Mouse (Mus musculus): ENCODE data around the gene Wfdc15a. TPM values are rescaled to one million over a fixed set of nuclear protein-coding genes. Genes with fewer than 3 reads are reported as not detected.

Wfdc15a gene
- total RNA-seq, 4 experiments from 2014 or later: not detected

DNA sequence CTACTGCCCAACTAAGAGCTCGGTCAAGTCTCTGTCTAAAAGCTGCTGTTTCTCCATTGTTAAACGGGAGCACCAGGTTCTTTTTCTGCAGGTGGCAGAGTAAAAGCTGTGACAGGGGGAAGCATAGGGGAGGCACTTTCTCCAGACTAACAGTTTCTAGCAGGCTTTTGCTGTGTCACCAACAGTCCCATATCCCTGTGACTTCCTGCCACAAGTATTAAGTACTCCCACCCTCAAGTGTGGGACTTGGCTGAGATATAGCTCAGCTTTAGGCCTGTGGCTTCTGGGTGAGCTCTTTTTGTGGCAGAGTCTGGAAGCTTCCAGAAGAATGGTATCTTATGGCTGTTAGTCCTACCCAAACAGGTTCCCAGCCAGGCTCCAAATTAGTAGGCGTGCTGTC, 24.1 kb downstream of the Wfdc15a start:
- no peak for DNase-seq

DNA sequence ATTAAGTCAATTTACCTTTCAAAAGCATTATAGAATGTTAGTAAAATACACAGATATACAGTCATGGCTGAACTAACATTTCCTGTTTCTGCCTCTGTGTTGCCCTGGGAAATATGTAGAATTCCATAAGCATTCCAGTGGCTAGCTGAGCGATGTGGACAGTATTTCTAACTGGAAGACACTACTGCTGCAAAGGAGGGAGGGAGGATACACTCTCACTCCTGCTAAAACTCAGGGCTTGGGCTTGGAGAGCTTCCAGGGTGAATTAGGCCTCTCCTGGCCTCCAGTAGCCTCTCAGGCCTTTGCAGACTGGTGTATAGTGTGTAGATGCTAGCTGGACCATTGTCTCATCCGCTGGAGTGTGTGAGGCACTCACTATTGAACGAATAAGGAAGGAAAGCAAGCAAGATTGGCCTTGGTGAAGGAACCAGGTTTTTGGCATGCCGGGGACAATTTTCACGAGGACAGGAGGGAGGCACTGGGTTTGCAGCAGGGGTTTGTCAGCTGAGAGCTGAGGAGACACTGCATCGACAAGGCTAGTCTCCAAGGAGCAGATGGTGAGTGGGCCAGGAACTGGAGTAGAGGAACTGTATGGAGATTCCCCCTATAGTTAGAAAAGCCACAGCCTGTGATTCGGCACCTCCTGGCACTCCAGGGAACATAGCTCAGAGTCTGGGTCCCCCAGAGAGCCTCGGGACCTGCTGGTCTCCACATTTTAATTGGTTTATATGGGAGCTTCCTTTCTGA, 25.1 kb downstream of the Wfdc15a start:
- DNase-seq: no peak

DNA sequence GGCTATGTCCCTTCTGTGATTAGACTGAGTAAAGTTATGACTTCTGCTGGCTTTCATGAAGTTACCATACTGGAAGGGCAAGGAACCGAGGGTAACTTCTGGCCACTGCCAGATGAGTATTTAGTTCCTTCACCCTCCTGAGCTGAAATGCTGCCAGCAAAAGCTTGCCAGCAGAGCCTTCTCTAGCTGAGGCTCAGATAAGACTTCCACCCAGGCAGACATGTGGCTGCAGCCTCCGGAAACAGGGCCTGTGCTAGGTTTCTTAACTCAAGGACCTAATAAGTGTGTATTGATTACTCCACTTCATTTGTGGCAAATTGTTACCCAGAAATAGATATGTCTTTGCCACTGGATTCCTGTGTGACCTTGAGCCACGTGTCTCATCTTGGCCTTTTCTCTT, 26.5 kb downstream of the Wfdc15a start:
- no peak for DNase-seq

DNA sequence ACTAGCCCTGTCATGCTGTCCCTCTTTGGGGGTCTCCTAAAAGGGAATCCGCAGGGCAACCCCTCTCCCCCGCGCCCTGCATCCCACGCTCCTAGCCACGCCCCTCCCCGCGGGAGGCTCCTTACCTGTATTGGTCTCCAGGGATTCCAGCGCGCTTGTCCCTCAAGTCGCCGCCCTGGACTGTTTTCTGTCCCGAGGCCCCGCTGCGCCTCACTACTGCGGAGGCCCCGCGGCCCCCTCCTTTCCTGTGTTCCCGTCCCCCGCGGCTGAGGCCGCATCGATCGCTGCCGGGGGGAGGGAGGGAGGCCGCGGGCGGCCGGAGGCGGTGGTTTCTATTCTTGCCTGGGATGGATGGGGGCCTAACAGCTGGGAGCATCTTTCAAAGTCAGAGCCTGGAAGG, 29.0 kb downstream of the Wfdc15a start, which contains the start of gene Kcns1:
Gene Kcns1, minus strand, starts transcription at position 212 of the 400 bp plus-strand sequence.
- DNase-seq: no peak

DNA sequence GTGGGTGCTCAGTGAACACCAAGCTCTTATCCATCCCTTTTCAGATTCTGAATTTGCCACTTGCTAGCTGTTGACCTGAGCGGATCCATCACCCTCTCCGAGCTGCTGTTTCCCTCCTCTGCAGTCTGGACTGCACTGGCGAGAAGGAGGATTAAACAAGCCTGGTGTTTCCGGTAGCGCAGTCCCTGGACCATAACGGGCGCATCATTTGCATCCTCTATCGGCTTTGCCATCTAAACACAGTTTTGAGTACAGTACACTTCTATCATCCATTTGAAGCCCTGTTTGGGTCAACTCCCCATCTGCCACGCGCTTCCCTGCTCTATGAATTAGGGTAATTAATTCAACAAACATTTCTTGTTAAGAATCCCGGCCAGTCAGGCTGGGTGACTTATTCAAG, 29.6 kb downstream of the Wfdc15a start:
- DNase-seq: no peak

DNA sequence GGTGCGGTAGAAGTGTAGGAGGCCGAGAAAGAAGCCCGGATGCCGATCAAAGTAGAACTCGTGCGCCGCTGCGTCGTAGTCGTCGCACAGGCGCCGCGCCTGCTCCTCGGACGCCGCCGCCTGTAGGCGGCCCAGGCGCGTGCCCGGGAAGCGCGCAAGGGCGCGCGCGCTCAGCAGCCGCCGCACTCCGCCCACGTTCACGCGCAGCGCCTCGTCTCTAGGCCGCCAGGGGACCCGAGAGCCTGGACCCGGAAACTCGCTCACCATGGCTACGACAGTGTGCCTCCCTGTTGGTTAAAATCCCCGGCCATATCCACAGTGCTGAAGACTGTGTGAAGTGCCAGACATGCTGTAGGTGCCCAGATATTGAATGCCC, 31.4 kb downstream of the Wfdc15a start:
- no peak for DNase-seq

DNA sequence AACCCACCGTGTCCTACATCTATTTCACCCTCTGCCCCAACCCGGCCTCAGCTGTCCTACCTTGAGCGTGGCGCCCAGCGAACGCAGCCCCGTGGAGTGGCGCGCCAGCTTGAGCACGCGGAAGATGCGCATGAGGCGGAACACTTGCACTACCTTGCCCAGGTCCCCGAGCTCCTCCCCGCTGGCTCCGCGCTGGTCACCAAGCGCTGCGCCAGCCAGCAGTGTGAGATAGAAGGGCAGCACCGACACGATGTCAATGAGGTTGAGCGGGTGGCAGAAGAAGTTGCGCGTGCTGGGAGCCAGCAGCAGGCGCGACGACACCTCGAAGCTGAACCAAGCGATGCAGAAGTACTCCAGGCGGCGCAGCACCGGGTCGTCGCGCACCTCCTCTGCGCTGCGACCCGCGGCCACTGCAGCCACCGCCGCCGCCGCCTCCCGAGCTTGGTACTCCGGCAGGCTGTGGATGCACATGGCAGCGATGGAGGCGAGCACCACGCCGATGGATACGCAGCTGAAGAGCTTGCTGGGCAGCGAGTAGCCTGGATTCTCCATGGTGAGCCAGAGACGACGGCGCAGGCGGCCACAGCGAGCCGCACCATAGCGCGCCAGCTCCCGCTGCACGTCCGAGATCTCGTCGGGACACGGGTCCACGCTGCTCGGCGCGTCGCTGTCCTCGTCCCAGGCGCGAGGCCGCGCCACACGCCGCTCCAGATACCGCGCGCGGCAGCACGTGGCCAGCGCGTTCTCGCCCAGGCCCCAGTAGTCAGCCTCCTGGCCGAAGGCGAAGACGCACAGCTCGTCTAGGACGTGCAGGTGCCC, 32.0 kb downstream of the Wfdc15a start:
- DNase-seq: no peak

DNA sequence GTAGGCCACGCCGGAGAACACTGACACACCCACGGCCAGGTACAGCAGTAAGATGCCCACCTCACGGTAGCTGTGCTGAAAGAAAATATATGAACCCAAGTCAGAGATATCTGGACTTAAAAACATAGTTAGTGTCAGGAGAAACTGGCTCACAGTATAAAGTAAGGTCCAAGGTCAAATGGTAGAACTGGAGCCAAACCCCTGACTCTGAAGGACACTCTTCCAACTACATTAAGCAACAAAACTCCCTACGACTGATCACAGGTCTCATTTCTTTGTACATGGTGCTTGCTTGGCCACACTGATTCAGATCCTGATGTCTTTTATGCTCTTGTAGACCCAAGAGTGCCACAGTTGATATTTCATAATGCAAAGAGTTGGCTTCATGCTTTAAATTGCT, 35.0 kb downstream of the Wfdc15a start:
- peak; percentile 22 for DNase-seq

DNA sequence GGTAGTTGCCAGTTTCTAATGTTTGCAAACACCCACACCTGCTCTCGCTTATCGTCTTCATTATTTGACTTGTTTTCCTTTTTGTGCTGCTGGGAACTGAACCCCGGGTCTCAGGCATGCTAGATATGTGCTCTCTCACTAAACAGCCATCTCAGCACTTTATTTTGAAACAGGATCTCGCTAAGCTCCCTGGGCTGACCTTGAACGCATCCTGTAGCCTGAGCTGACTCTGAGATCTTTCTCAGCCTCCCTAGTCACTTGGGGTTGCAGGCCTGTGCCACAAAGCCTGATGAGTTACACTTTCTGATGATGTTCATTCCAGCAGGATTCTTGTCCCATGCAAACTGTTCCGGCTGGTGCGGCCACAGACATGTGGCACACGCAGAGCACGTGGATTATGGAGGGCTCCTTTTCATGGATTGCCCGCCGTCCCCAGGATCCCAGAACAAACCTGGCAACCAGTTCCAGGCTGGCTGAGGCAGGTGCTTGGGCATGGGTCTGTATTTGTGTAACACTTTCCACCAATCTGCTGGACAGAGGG, 38.3 kb downstream of the Wfdc15a start:
- no peak for DNase-seq

DNA sequence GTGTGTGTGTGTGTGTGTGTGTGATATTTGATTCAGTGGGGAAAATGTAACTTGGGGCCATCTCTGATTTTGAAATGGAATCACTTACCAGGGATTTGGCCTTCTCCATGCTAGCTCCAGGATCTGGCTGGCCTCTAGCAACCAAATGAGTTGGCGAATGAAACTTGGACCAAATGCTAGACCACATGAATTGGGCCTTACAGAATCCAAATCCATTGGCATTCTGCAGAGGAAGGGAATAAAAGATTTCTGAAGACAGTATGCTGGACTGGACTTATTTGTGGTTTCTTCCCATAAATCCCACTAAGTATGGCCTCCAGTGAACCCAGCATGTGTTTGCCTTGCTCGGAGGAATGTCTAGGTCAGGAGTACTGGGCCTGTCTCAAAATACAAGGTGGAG, 41.1 kb downstream of the Wfdc15a start:
- DNase-seq: no peak

DNA sequence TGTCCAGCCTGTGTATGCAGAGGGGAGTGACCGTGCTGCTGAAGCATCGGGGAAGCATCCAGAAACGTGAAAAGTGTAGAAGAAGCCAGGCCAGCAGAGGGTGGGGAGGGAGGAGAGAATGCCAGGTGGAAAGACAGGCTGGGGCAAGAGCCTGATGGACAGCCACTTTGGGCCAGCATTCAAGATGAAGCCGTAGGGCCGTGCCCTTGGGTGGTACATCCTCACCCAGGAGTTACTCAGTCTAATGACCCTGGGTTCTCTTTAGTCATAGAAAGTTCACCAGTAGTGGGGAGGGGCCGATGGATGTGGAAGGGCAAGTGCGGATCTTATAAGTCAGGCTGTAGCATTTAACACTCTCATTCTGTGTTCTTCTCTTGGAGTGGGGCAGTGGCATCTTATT, 43.8 kb downstream of the Wfdc15a start:
- peak; percentile 36 for DNase-seq

DNA sequence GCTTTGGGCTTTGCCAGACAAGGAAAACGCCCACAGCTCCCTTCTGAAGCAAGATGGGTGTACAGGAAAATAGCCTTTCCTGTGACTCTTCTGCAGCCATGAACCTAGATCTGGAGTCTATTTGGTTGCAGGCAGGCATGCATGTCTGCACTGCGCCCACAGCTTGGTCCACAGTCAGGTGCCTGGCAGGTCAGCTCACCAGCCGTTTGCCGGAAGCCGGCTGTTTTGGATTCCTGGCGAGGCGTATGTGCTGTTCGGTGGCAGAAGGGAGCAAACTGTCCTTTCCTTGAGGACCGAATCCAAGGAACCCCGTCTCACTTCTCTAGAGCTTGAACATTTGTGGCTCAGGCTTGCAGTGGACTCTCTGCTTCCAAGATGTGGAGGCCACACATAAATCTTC, 45.9 kb downstream of the Wfdc15a start:
- no peak for DNase-seq

DNA sequence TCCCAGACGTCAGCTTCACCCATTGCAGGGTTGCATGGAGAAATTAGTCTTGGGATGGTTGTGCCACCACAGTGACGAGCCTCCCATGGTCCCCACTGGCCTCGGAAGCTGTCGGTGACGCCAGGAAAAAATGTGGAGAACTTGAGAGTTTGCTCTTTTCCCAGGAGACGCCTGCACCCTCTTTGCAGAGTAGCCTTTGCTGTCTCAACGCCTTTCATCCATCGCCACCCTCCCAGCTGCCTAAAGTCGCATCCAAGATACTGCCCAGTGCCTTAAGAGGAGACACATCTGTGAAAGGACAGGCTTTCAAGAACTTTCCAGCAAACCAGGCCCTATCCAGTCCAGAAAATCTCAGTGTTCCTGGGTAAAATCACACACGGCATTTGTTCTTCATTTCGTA, 47.6 kb downstream of the Wfdc15a start:
- DNase-seq: no peak

DNA sequence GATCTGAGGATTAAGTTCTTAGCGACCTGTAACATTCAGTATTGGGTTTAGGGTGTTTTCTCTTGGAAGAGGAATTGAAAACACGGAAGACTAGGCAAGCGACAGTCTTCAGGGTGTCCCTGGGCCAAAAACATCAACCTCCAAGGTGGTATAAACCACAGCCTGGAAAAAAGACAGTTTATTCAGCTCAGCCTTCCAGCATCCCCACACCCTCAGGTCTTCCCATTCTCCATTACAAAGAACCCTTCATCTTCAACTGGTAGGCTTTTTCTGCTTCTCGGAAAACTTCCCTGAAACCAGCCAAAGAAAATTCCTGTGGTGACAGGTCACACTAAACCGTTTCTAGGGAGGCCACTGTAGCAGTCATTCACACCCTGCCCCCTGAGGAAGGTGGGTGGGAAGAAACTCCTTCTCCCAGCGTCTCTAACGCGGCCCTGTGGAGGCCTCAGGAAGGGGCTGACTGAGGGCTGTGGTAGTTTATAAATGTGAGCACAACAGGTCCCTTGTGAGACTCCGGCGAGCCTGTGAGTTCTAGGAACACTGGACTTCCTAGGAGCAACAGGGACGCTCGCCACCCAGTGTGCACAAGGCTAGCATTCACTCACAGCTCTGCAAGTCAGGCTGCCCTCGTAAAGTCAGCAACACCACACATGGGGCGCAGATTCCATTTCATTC, 49.7 kb downstream of the Wfdc15a start:
- no peak for DNase-seq

Other genes with a start within 250 kb of the Wfdc15a start
- gene Ywhab, start 205.2 kb downstream of the Wfdc15a start, total RNA-seq (2022): 100 to 1,000 TPM; 219 to 306 (median 257) TPM
- gene Pabpc1l, start 174.7 kb downstream of the Wfdc15a start, total RNA-seq (2022): 1 to 10 TPM in 3 of 4 experiments, under 1 TPM in 1; 0.56 to 2.2 (median 1.3) TPM
- 10 to 100 TPM; 27.4 to 38.9 (median 36.4) TPM for gene Stk4, start 129.8 kb downstream of the Wfdc15a start, total RNA-seq (2022)
- gene Tomm34, start 129.0 kb downstream of the Wfdc15a start, total RNA-seq (2022): 10 to 100 TPM; 44.9 to 54.8 (median 45.7) TPM
- under 1 TPM in 1 of 4 experiments, not detected in 3; 0.14 TPM for gene Kcns1, start 29.0 kb downstream of the Wfdc15a start, total RNA-seq (2022)
- not detected for gene Wfdc5, start 17.4 kb downstream of the Wfdc15a start, total RNA-seq (2022)
- gene Wfdc12, start 9.5 kb downstream of the Wfdc15a start, total RNA-seq (2022): 1 to 10 TPM in 1 of 4 experiments, under 1 TPM in 2, not detected in 1; 0.40 to 4.7 (median 0.67) TPM
- not detected for gene Wfdc15b, start 21.5 kb upstream of the Wfdc15a start, total RNA-seq (2022)
- not detected for gene Svs2, start 38.3 kb upstream of the Wfdc15a start, total RNA-seq (2022)
- not detected for gene Svs3b, start 56.5 kb upstream of the Wfdc15a start, total RNA-seq (2022)
- gene Svs4, start 78.3 kb upstream of the Wfdc15a start, total RNA-seq (2022): not detected
- gene Svs3a, start 89.1 kb upstream of the Wfdc15a start, total RNA-seq (2022): not detected
- not detected for gene Svs6, start 116.6 kb upstream of the Wfdc15a start, total RNA-seq (2022)
- 1 to 10 TPM in 3 of 4 experiments, under 1 TPM in 1; 0.51 to 2.4 (median 2.3) TPM for gene Svs5, start 132.6 kb upstream of the Wfdc15a start, total RNA-seq (2022)
- gene Slpi, start 189.0 kb upstream of the Wfdc15a start, total RNA-seq (2022): 10 to 100 TPM in 3 of 4 experiments, 1 to 10 TPM in 1; 8.5 to 24.2 (median 22.2) TPM
- gene Rbpjl, start 203.0 kb upstream of the Wfdc15a start, total RNA-seq (2022): not detected
- under 1 TPM; 0.38 to 0.81 (median 0.67) TPM for gene Matn4, start 205.0 kb upstream of the Wfdc15a start, total RNA-seq (2022)
- 100 to 1,000 TPM in 2 of 4 experiments, 10 to 100 TPM in 2; 89.0 to 114 (median 105) TPM for gene Sdc4, start 243.8 kb upstream of the Wfdc15a start, total RNA-seq (2022)

All from adrenal gland, adult 8-10 months (tissue).